Mouse (Mus musculus) ES-E14 (cell line): Measurements from ENCODE around the gene Rmdn2.

Experiments used
- CHD2 ChIP-seq: IDR thresholded peaks from 2 replicates; pipeline ENCODE4 v1.6.1; 2014; ENCODE audit warnings: mild to moderate bottlenecking, low read depth, low read length, inconsistent platforms
- HCFC1 ChIP-seq: IDR thresholded peaks from 2 replicates; pipeline ENCODE4 v1.6.1; 2012; ENCODE audit warnings: low read length, inconsistent platforms, borderline replicate concordance; ENCODE audit not compliant: insufficient read depth
- MAFK ChIP-seq: IDR thresholded peaks from 2 replicates; pipeline ENCODE4 v1.6.1; 2014; ENCODE audit warnings: mild to moderate bottlenecking, low read depth, low read length, inconsistent platforms; ENCODE audit not compliant: insufficient read depth
- ZC3H11A ChIP-seq: IDR thresholded peaks from 2 replicates; pipeline ENCODE4 v1.6.1; 2012; ENCODE audit warnings: low read depth, mild to moderate bottlenecking, inconsistent platforms, low read length, borderline replicate concordance
- ZNF384 ChIP-seq: IDR thresholded peaks from 2 replicates; pipeline ENCODE4 v1.6.1; 2012; ENCODE audit warnings: low read depth, low read length, inconsistent platforms

- TF ChIP-seq ZC3H11A (no peak), MAFK (no peak), CHD2 (no peak), ZNF384 (no peak), HCFC1 (no peak)
These were observed 13.5 kb upstream of the Rmdn2 start for GRCm38 (mm10) chr17:79598151-79598550.
